Mouse (Mus musculus): ENCODE results near the gene Gm17359. TPM values are rescaled to one million over a fixed set of nuclear protein-coding genes. Genes with fewer than 3 reads are reported as not detected.

Gm17359 gene
- not detected for polyA plus RNA-seq (2017; shearing (Covaris generic))

GRCm38 (mm10) chr3:79336044-79336766 is at the start of gene Gm17359:
Gene Gm17359, plus strand, starts transcription at chr3:79336661.
- no peak for ATAC-seq

- peak; percentile 95 for ATAC-seq
Measured at GRCm38 (mm10) chr3:79287108-79287576, 49.3 kb upstream of the Gm17359 start.

GRCm38 (mm10) chr3:79287699-79288458 is 48.6 kb upstream of the Gm17359 start:
- peak; percentile 5 for ATAC-seq

- no peak for ATAC-seq
Measured at GRCm38 (mm10) chr3:79289050-79289449, 47.4 kb upstream of the Gm17359 start.

GRCm38 (mm10) chr3:79293023-79293422 is 43.4 kb upstream of the Gm17359 start:
- no peak for ATAC-seq

GRCm38 (mm10) chr3:79294701-79295100 is 41.8 kb upstream of the Gm17359 start:
- no peak for ATAC-seq

GRCm38 (mm10) chr3:79296049-79296448 is 40.4 kb upstream of the Gm17359 start:
- no peak for ATAC-seq

- no peak for ATAC-seq
Measured at GRCm38 (mm10) chr3:79296586-79296985, 39.9 kb upstream of the Gm17359 start.

- ATAC-seq, result no peak
Measured at GRCm38 (mm10) chr3:79297281-79297680, 39.2 kb upstream of the Gm17359 start.

- ATAC-seq, result no peak
Measured at GRCm38 (mm10) chr3:79299401-79299800, 37.1 kb upstream of the Gm17359 start.

GRCm38 (mm10) chr3:79308605-79309004 is 27.9 kb upstream of the Gm17359 start:
- ATAC-seq, result no peak

- no peak for ATAC-seq
Measured at GRCm38 (mm10) chr3:79310184-79310583, 26.3 kb upstream of the Gm17359 start.

- ATAC-seq, result no peak
Measured at GRCm38 (mm10) chr3:79311895-79312294, 24.6 kb upstream of the Gm17359 start.

GRCm38 (mm10) chr3:79314006-79314698 is 22.3 kb upstream of the Gm17359 start:
- no peak for ATAC-seq

GRCm38 (mm10) chr3:79324697-79325526 is 11.5 kb upstream of the Gm17359 start:
- no peak for ATAC-seq

GRCm38 (mm10) chr3:79329691-79330315 is 6.7 kb upstream of the Gm17359 start:
- ATAC-seq, result no peak

GRCm38 (mm10) chr3:79333051-79333450 is 3.4 kb upstream of the Gm17359 start:
- ATAC-seq, result no peak

GRCm38 (mm10) chr3:79333643-79334200 is 2.7 kb upstream of the Gm17359 start:
- no peak for ATAC-seq

- ATAC-seq, result no peak
Measured at GRCm38 (mm10) chr3:79340737-79341136, 4.3 kb downstream of the Gm17359 start.

GRCm38 (mm10) chr3:79342961-79343735 is 6.7 kb downstream of the Gm17359 start:
- ATAC-seq, result no peak

- ATAC-seq, result no peak
Measured at GRCm38 (mm10) chr3:79349311-79349710, 12.8 kb downstream of the Gm17359 start.
